Mouse (Mus musculus): ENCODE data around the gene Ctps2. TPM values are rescaled to one million over a fixed set of nuclear protein-coding genes. Genes with fewer than 3 reads are reported as not detected.

The Ctps2 gene
- polyA plus RNA-seq (2015; fragmentation: Illumina TruSeq; extraction: RNeasy Lipid Tissue Mini Kit (QIAGEN cat#74804); ENCODE audit: insufficient read depth, low replicate concordance) = 139 TPM

DNA sequence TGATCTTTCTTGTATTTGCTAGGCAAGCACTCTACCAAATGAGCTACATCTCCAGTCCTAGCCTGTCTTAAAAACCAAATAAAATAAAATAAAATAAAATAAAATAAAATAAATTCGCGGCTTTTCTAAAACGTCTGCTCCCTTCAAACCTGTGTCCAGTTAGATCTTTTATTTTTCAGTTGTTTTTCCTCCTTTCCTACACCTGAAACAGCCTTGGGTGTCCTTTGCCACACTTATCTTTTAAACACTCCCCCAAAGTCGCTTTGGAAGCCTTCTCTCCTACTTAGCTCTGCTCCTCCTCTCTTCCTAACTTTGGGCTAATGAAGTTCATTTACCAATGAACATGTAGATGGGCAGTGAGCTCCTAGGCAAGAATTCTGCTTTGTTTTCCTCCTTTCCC lies at the start of gene Ctps2:
Ctps2 (plus strand) TSS at position 301 of the 400 bp plus-strand sequence.

DNA sequence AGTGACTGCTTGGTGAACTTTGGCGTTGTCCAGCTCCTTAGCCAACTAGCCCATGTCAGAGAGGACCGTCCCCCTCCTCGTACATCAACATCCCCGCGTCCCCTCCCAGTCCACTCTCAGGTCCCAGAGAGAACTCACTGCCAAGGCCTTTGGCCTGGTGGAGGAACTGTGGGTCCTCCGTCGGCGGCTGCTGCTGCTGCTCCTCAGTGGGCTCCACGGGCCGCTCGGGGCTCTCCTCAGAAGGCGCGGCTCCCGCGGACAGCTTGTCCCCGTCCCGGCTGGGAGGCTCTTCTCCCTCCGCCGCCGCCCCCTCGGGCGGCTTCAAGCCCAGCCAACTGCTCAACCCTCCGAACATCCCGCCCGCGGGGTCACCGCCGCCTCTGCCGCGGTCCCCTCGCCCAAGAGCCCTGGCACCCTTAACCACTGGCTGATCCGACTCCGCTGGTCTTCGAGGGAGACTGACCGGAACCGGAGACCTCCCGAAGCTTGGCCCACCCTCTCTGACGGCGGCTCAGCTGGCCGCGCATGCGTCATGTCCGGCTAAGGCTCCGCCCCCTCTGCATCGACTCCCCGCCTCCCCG lies 13.0 kb upstream of the Ctps2 start, which contains the start of gene Syap1:
Syap1 (minus strand) TSS at position 517 of the 581 bp plus-strand sequence.

DNA sequence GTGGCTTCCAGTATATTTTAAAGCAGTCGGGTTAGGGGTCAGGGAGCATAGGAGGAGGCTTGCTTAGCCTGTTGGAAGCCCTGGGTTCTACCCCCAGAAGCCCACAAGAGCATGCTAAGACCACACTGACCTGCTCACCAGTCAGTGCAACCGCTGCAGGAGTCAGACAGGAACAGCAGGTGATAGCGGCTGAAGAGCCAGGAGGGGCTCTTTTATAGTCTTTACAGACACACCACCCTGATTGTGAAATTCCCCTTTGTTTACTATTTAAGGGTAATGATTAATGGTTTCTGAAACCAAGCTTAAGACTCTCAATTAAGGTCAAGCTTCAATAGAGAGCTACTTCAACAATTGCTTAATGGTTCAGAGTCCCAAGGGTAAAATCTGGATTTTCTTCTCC lies 63.3 kb downstream of the Ctps2 start, which contains the start of gene S100g:
S100g (minus strand) TSS at position 217 of the 400 bp plus-strand sequence.

Other genes starting within 250 kb of the Ctps2 start
- 191 TPM for gene Rbbp7, start 140.8 kb upstream of the Ctps2 start, polyA plus RNA-seq (2015; fragmentation: Illumina TruSeq; extraction: RNeasy Lipid Tissue Mini Kit (QIAGEN cat#74804); ENCODE audit: insufficient read depth, low replicate concordance)
- 31.4 TPM for gene Txlng, start 71.8 kb upstream of the Ctps2 start, polyA plus RNA-seq (2015; fragmentation: Illumina TruSeq; extraction: RNeasy Lipid Tissue Mini Kit (QIAGEN cat#74804); ENCODE audit: insufficient read depth, low replicate concordance)
- gene Syap1, start 12.8 kb upstream of the Ctps2 start, polyA plus RNA-seq (2015; fragmentation: Illumina TruSeq; extraction: RNeasy Lipid Tissue Mini Kit (QIAGEN cat#74804); ENCODE audit: insufficient read depth, low replicate concordance) = 68.5 TPM
- gene S100g, start 63.4 kb downstream of the Ctps2 start, polyA plus RNA-seq (2015; fragmentation: Illumina TruSeq; extraction: RNeasy Lipid Tissue Mini Kit (QIAGEN cat#74804); ENCODE audit: insufficient read depth, low replicate concordance) = not detected